Mouse (Mus musculus) yolk sac, embryonic 10.5 days (tissue): ENCODE results near the gene Ube2m.
A peak's percentile ranks its signal among the peaks of the same experiment; 100 is the strongest.

Experiments used
- DNase-seq: peaks from one replicate; pipeline ENCODE4 v3.0.0-alpha.2; 2017; ENCODE audit warnings: low spot score

Gene Ube2m

DNA sequence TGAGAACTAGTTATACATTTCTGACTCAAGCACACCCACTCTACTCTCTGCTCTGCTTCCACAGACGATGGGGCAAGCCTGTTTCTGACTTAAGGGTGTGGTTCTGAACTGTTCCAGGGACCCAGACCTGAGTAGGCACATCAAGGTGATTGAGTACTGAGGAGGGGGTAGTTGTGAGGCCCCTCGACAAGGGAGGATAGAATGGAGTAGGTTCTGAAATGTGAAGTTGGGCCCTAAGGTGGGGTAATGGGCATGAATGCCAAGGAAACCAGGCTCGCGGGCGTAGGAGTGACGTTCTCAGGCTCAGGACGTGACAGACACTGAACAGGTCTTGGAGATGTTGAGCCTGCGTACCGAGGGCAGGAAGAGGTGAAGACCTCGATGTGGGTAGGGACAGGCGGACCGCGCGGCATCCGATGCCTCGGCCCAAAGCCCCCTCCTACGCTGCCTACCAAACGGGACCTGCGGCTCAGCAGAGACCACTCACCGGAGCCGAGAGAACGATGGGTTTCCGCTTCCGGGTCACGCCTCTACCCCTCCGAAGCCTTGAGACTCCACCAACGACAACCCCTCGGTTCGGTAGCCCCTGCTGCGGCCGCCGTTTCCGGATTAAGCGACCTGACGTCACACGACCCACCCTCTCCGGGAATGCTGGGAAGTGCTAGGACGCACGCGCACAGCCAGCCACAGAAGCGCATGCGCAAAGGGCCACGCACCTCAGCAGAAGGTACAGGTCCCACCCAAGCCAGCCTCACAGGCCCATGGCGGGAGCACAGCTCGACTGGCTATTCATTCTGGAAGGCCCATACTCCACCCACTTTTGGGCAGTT is 3.7 kb downstream of the Ube2m start, which contains the start of gene Chmp2a:
Chmp2a (minus strand) TSS at position 660 of the 830 bp plus-strand sequence.
- peak; percentile 97 for DNase-seq

DNA sequence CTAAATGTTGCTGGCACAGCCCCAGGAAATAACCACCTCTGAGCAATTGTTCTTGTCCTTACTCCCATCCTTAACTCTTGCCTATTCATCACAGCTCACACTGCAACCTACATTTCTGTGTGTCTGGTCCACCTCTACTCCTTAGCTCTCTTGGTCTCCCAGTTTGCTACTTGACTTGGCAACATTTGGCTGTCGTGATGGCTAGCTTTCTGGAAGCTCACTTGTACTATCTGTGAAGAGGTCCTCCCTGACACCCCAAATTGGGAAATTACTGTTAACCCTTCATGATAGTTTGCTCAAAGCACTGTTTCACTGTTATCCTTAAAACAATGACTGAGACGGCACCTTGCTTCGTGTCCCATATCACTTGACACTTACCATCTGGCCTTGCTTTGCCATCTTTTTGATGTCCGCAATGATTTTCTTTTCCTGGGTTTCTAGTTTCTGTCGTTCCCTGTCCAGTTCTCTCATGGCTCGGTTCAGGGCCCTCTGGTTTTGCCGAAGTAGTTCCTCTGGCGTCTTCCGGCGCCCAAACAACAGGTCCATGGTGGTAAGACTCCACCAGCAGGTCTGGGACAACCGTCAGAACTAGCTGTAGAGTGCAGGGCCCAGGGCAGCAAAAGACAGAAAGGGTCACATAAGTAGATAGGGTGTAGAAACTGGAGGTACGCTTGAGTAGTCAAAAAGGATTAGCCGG is 4.5 kb downstream of the Ube2m start:
- no peak for DNase-seq

DNA sequence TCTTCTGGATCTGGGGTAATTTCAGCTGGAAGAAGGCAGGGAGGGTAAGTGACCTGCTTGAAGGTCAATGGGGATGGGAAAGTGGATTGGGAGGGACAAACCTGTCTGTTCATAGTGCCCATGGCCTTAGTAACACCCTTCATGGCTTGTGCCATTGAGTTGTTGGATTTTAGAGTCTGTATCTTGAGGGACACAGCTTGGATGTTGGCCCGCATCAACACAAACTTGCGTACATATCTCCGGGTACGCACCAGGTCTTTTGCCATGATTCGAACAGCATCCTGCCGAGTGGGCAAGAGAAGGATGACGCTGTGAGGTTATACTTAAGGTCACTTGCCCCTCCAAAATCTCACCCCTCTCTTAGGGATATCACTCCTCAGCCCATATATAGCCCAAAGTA is 5.5 kb downstream of the Ube2m start:
- no peak for DNase-seq

- no peak for DNase-seq
Measured at GRCm38 (mm10) chr7:13031983-13032382, 6.1 kb downstream of the Ube2m start.

DNA sequence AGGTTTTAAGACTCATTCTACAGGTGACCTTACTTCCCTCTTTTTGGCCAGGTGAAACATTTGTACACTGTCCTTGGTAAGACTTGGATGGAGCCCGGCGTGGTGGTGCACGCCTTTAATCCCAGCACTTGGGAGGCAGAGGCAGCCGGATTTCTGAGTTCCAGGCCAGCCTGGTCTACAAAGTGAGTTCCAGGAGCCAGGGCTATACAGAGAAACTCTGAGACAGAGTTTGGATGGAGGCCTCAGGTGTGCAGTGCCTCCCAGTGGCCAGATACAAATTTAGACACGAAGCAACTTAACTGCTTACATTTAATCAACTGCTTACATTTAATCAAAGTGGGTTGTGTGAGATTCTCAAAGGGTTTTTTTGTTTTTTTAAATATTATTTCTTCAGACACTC is 7.0 kb downstream of the Ube2m start:
- DNase-seq, result no peak

DNA sequence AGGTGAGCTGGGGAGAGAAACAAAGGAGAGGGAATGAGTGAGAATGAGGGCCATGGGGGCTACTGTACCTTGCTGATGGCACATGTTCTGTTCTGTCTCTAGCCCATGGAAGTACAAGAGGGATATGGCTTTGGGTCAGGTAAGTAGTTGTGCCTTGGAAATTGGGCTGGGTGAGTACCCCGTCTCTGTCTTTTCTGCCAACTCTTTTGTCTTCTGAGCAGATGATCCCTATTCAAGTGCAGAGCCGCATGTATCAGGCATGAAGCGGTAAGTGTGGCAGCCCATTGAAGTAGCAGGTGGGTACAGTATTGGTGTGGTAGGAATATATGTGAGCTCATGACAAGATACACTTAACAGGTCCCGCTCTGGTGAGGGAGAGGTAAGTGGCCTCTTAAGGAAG is 9.1 kb downstream of the Ube2m start:
- no peak for DNase-seq

DNA sequence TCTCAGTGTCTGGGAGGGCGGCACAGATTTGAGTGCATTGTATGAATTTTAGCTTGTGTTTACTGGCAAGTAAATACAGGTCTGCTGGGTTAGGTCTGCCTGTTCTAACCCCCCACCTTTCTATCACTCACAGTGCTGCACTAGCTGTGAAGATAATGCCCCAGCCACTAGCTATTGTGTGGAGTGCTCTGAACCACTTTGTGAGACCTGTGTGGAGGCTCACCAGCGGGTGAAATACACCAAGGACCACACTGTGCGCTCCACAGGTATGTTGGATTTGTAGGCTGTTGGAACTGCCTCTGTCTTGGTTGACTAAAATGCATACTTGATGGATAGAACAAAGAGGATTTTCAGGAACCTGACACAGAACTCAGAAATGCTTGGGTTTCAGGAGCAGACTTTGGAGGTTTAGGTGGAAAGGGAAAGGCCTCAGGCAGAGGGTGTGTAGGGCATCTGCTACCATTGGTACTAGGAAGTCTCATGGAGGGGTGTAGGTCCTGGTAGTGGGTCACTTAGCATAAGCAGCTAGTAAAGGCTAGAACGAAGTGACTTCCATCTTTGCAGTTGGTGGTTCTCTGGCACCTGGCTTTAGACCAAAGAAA is 12.5 kb downstream of the Ube2m start:
- peak; percentile 1 for DNase-seq

DNA sequence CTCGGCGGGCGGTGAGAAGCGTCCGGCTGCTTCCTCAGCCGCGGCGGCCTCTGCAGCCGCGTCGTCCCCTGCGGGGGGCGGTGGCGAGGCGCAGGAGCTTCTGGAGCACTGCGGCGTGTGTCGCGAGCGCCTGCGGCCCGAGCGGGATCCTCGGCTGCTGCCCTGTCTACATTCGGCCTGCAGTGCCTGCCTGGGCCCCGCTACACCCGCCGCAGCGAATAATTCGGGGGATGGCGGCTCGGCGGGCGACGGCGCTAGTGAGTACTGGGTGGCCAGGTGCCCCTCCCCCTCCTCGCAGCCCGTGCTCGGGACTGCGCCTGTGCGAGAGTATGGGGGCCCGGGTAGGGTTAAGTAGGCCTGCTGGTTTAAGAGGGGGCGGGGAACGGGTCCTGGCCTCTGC is 13.3 kb downstream of the Ube2m start:
- DNase-seq, result peak; percentile 83

DNA sequence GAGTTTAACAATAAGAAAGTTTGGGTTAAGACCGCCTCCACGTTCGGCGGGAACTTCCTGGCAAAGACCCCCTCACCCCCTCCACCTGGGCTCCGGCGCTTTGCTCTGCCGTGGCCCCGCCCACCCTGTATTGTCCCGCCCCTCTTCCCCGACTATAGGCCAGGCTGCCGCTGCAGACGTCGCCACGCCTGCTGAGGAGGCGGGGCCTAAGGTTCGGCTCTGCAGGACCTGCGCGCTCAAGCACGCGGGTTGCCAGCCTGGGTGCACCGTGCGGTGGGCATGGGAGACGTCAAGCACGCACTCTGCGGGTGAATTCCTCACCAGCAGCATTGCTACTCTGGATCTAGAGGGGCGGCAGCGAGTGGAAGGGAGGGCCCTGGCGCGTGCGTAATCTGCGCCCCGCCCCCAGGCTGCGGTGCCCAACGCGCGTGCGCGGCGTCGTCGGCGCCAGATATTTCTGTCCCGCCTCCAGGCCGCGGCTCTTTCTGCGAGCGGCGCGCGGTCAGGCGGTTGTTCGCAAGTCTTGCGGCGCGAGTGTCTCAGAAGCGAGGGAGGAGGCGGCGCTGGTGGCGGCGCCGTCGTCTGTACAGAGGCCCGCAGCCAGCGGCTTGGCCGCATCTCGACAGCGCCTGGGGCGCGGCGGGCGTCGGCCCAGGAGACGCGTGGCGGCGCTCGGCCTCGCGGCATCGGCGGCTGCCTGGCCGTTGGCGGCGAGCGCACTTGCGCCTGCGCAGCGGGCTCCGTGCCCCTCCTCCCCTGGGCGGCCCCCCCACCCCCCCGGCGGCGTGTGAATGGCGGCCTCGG is 13.9 kb downstream of the Ube2m start:
- DNase-seq, result peak; percentile 96

GRCm38 (mm10) chr7:13022773-13023535 is 15.1 kb downstream of the Ube2m start:
- peak; percentile 86 for DNase-seq

DNA sequence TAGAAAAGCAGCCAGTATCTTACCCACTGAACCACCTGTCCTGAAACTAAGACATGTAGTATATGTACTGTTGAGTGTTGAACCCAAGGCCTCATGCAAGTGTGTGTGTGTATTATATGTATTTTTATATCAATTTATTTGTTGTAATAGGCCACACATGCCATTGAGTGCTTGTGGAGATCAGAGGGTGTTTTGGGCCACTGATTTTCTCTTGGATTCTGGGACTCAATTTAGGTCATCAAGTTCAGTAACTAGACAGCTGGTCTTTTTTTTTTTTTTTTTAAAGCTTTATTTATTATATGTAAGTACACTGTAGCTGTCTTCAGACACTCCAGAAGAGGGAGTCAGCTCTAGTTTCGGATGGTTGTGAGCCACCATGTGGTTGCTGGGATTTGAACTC is 22.9 kb downstream of the Ube2m start:
- DNase-seq, result no peak

DNA sequence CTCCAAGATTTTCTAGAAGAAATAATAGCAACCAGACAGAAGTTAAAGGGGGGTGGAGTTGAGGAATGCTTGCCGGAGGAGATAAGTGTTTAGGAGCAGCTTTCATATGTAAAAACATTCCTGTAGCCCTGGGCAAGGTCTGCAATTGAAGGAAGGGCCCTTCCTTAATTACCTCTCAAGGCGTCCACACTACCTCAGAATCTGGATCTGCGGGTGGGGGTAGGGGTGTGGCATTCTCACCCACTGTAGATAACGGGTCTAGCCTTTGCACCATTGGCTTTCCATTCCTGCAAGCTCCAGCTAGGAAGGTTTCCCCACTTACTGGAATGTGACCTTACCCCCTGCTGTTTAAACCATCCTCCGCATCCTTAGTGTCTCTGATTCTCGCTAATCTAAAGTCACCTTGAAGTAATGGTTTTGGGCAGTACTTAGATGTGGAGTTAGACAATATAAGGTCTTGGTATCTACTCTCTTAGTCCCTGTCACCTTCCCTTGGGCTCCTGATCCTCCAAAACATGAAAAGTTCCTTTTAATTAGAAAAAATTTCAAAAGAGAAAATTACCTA is 23.7 kb downstream of the Ube2m start:
- DNase-seq, result no peak

DNA sequence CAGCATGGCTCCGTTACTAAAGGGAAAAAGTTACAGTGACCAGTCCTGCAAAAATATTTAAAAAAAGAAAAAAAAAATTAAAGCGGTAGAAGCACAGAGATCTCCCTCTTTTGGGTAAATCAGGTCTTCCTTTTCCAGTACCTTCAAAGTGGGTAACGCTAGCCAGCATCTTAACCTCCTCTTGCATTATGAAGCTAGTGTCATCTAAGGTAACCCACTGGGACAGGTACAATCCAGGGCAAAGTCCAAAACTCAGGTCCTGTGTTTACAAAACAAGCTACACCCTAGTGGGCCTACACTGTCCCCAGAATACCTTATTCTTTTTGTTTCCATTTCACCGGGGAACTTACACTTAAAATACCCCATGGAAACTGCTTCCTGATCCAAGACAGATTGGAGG is 24.4 kb downstream of the Ube2m start:
- DNase-seq, result no peak

DNA sequence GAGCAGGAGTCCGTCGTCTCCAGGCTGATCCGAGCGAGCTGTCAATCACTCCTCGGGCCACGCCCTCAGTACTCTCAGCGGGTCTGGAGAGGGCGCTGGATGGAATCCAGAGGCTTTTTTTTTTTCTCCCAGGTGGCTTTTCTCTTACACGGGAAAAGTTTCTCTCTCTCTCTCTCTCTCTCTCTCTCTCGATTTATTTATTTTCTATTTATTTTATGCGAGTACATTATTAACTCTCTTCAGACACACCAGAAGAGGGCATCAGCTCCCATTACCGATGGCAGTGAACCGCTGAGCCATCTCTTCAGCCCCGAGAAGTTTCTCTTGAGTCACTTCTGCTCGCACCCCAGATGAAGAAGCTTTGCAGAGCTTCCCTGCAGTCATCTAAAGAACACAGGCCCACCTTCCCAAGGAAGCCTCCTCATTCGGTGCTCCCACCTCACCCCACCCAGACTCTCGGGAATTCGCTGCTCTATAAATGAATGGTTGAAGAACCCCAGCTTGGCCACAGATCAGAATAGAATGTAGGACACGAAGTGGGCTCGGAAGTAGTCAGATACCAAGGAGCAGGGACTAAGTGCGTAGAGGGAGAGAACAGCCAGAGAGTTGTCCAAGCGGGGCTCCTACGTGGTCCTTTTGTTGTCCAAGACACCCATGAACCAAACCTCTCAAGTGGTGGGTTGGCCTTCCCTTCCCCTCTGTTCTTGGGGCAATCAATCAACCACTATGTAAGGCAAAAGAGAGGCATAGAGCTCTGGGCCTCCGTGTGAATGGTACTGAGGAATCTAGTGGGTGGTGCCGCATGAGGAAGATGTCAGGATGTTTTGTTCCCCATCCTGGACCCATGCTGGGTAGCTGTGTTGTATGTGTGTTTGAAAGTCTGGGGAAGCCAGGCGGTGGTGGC is 27.8 kb downstream of the Ube2m start, which contains the start of gene Zbtb45:
Zbtb45 (minus strand) TSS at position 30 of the 904 bp plus-strand sequence.
- peak; percentile 31 for DNase-seq

DNA sequence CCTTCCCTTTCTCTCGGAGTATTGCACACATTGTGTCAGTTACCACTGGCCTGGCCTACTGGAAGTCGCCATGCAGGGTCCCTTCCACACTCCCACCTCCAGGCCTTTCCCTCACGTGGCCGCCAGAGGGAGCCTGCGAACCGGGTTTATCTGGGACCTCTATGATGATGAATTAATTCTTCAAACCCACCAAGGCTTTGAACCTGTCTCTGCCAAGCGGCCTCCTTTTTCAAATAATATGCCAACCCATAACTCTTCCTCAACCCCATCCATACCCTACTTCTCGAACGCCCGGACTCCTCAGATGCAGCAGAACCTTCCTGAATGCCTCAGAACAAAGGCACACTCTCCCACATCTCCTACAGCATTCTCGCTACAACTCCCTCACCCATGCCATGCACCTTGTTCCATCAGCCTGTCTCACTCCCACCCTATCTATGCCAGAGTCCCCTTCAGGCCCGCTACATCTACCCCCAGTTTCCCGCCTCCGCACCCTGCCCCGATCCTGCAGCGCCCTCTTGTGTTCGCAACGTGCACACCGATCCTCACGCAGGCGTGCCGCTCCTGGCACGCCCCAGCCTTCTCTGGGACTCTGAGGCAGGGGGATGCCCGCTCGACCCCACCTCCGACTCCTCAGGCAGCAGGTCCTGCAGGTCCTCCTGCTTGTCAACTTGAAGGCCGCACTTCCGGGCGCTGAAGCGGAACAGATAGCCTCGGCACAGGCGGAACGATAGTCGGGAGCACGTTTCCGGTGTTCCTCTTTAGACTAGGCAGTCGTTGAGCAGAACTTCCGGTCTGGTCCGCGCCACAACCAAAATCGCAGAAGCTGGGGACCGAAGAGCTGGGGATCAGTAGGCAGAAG is 28.7 kb downstream of the Ube2m start:
- peak; percentile 96 for DNase-seq

- no peak for DNase-seq
Measured at GRCm38 (mm10) chr7:13007341-13008092, 30.6 kb downstream of the Ube2m start.

DNA sequence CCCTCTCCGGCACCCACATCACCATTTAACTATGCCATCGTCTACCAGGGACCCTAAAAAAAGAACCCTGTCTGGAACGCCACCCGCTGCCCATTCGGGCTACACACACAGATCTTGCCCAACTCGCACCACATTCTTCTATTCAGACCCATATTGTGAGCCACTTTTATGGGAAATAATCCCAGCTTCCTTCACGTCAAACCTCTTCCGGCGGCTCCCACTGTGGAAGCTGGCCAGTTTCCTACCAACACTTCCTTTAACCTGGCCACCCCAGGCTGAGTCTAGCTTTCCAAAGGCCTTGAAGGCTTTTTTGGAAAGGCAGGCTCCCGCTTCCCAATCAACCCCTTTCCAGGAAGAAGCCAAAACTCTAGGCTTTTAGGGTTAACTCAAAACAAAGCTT is 31.5 kb downstream of the Ube2m start:
- no peak for DNase-seq

DNA sequence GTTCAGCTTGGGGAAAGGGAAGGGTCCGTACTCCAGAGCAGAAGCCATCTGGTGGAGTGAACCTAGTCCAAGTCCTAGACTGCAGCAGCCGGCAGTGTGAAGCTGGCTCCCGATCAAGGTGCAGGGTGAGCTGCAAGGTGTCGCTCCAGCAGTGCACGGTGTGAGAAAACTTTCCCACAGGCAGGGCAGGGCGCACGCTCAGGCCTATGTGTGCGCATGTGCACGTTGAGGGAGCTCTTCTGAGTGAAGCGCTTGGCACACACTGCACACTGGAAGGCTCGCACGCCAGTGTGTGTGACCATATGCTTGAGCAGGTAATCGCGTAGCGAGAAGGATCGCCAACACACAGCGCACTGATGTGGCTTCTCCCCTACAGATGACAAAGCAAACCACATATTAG is 32.1 kb downstream of the Ube2m start:
- DNase-seq, result no peak
